Mouse (Mus musculus) megakaryocyte, embryonic 14.5 days (primary cell): ENCODE measurements around the gene Haus8.

Source experiments
- FLI1 ChIP-seq: IDR thresholded peaks from 2 replicates; pipeline ENCODE4 v1.6.1; 2012; ENCODE audit warnings: low read length, inconsistent platforms, mixed read lengths
- GATA1 ChIP-seq: IDR thresholded peaks from 3 replicates; pipeline ENCODE4 v1.6.1; 2012; ENCODE audit warnings: mixed read lengths, low read length, inconsistent platforms, borderline replicate concordance

- no peak for TF ChIP-seq GATA1
- TF ChIP-seq FLI1: no peak
Observed at GRCm38 (mm10) chr8:71291351-71291750, 18.6 kb upstream of the Haus8 start.
